Mouse (Mus musculus) kidney, postnatal 0 days (tissue): ENCODE measurements around the gene Tirap. TPM values are rescaled to one million over a fixed set of nuclear protein-coding genes. Genes with fewer than 3 reads are reported as not detected.
A peak's percentile ranks its signal among the peaks of the same experiment; 100 is the strongest.

Source experiments
- ATAC-seq: fragments of 200-750 bp; cut with Nextera tagmentation; replicated peaks from 2 replicates; pipeline ENCODE4 v1.8.0; 2017; ENCODE audit warnings: low read depth, moderate number of reproducible peaks, moderate TSS enrichment, moderate library complexity; ENCODE audit not compliant: low FRiP score
- DNase-seq: peaks from one replicate; pipeline ENCODE4 v3.0.0-alpha.2; 2016; ENCODE audit warnings: low spot score
- H3K27ac ChIP-seq: fragments of 300-500 bp; sonication (generic); 2 replicates; pipeline ENCODE4 v1.5.1; 2014; ENCODE audit warnings: mild to moderate bottlenecking
- H3K27me3 ChIP-seq: fragments of 300-500 bp; sonication (generic); 2 replicates; pipeline ENCODE4 v1.6.1; 2014; ENCODE audit warnings: low read length, mixed read lengths; ENCODE audit not compliant: insufficient read depth
- H3K36me3 ChIP-seq: fragments of 300-500 bp; sonication (generic); 2 replicates; pipeline ENCODE4 v1.6.1; 2014; ENCODE audit warnings: low read length, mixed read lengths; ENCODE audit not compliant: insufficient read depth
- H3K4me1 ChIP-seq: fragments of 300-500 bp; sonication (generic); replicated peaks from 2 replicates; pipeline ENCODE4 v1.6.1; 2014; ENCODE audit warnings: antibody characterized with exemption, low read length, mixed read lengths; ENCODE audit not compliant: insufficient read depth
- H3K4me2 ChIP-seq: fragments of 300-500 bp; sonication (generic); 2 replicates; pipeline ENCODE4 v1.6.1; 2014; ENCODE audit warnings: mild to moderate bottlenecking, low read length, moderate library complexity, mixed read lengths
- H3K4me3 ChIP-seq: fragments of 300-500 bp; sonication (generic); replicated peaks from 2 replicates; pipeline ENCODE4 v1.5.1; 2014; ENCODE audit warnings: low read depth, low read length
- H3K9ac ChIP-seq: fragments of 300-500 bp; sonication (generic); 2 replicates; pipeline ENCODE4 v1.6.1; 2014; ENCODE audit warnings: low read depth, low read length
- H3K9me3 ChIP-seq: fragments of 300-500 bp; sonication (generic); replicated peaks from 2 replicates; pipeline ENCODE4 v1.6.1; 2016; ENCODE audit warnings: low read length, inconsistent platforms, mixed read lengths
- CTCF ChIP-seq: IDR thresholded peaks from 2 replicates; pipeline ENCODE4 v1.5.1; 2016; ENCODE audit warnings: antibody characterized with exemption, low read depth, mild to moderate bottlenecking, moderate library complexity
- WGBS: fragments of 180-500 bp; shearing (Covaris S2); extraction: QIAGEN DNeasy Blood & Tissue Kit; methylation state at CpG from one replicate; pipeline ENCODE4 v1.1.7; 2014; 5-methylcytosine and 5-hydroxymethylcytosine counted together
- polyA plus RNA-seq: library from polyadenylated mRNA; unstranded; fragments of >200 nt; fragmentation: Nextera tagmentation; extraction: Ambion mirVana; gene quantifications from 2 replicates; pipeline ENCODE4 v1.2.1, GENCODE M21; 2015

Gene Tirap
- polyA plus RNA-seq, 1 experiment from 2014 or later = 7.4 TPM

GRCm38 (mm10) chr9:35204421-35204820 lies 4.3 kb upstream of the Tirap start:
- DNase-seq = no peak
- Histone ChIP-seq H3K27me3 (no peaks in the 10 kb centered on the region), H3K27ac (no peak overlapping the region), H3K4me2 (no peak overlapping the region), H3K4me1 (peaks cover 7% of the 10 kb centered on the region; the same call in 1 of the 2 replicates), H3K9ac (no peak overlapping the region), H3K9me3 (no peaks in the 10 kb centered on the region), H3K36me3 (peaks cover 41% of the 10 kb centered on the region), H3K4me3 (no peak overlapping the region)
- TF ChIP-seq CTCF = no peak
- ATAC-seq = no peak
- 96% methylated on average over 2 of the region's 2 CpGs for WGBS

DNA sequence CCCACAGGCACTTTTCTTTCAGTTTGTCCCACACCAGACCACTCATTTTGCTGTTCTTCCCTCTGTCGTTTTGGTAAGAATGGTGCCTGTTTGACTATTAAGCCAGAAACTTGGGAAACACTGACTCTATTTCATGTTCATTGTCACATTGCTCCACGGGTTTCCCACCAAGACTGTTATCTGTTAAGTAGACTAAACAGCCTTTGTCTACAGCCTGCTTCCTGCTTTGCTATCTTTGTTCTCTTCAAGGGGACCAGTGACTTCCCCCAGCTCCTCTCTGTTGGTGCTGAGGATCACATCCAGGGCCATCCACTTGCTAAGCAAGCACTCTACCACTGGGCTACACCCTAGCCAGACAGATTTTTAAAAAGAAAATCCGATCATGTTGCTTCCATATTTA lies 3.4 kb upstream of the Tirap start:
- no peak overlapping the region for H3K9ac ChIP-seq
- peaks cover 35% of the 10 kb centered on the region for H3K36me3 ChIP-seq
- H3K4me3 ChIP-seq = no peak overlapping the region
- no peak for TF ChIP-seq CTCF
- WGBS = 58% methylated on average over 3 of the region's 3 CpGs
- ATAC-seq (no peak), DNase-seq (no peak)
- H3K4me2 ChIP-seq = no peak overlapping the region
- H3K4me1 ChIP-seq = peaks cover 7% of the 10 kb centered on the region; the same call in 1 of the 2 replicates
- H3K9me3 ChIP-seq = no peaks in the 10 kb centered on the region
- H3K27ac ChIP-seq = no peak overlapping the region
- no peaks in the 10 kb centered on the region for H3K27me3 ChIP-seq

GRCm38 (mm10) chr9:35200529-35201060 lies 504 bp upstream of the Tirap start:
- H3K4me2 ChIP-seq = peak overlapping the region; percentile 56
- H3K9ac ChIP-seq = peak overlapping the region; percentile 66; the same call in 1 of the 2 replicates
- ATAC-seq (no peak), DNase-seq (no peak)
- H3K27ac ChIP-seq = no peak overlapping the region
- WGBS = 41% methylated on average over 9 of the region's 9 CpGs
- H3K36me3 ChIP-seq = peaks cover 7% of the 10 kb centered on the region
- no peaks in the 10 kb centered on the region for H3K27me3 ChIP-seq
- peaks cover 7% of the 10 kb centered on the region; the same call in 1 of the 2 replicates for H3K4me1 ChIP-seq
- H3K4me3 ChIP-seq = peak overlapping the region; percentile 65; the same call in 1 of the 2 replicates
- no peaks in the 10 kb centered on the region for H3K9me3 ChIP-seq
- TF ChIP-seq CTCF = no peak

DNA sequence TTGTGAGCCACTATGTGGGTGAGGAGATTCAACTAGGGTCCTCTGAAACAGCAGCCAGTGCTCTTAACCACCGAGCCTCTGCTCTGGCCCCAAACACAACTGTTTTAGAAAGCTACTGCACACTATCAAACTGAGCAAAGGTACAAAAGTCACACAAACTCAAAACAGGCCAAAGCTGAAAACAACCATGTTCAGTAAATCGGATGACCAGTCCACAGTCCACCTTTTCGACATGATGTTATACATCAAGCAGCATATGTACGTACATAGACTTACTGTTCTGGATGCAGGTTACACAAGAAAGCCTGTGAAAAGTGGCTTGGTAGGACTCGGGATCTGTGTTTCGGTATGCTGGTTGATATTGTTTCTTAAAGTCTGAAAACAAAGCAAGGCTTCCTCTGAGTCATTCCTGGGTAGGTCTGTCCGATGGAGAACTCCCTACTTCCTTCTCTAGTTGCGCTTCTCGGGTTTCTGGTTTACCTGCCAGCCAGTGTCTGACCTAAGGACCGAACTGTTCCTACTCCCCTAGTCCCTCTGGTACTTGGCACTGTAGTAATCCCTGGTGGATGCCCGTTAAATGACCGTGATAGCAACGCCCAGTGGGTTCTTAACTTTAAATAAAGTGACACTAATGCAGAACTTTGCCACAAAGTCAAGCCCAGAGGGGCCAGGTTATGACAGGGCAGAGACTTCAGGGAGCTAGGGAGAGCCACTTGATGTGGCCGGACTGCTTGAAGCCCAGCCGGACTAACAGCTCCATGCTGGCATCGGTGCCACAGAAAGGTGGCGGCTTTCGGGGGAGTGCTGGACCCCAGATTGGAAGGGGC lies 933 bp downstream of the Tirap start:
- Histone ChIP-seq H3K9ac (peak overlapping the region; percentile 66), H3K4me1 (peaks cover 7% of the 10 kb centered on the region; the same call in 1 of the 2 replicates), H3K36me3 (no peaks in the 10 kb centered on the region), H3K4me2 (peak overlapping the region; percentile 56), H3K27ac (peak overlapping the region; percentile 52), H3K4me3 (peak overlapping the region; percentile 65), H3K27me3 (no peaks in the 10 kb centered on the region), H3K9me3 (no peaks in the 10 kb centered on the region)
- TF ChIP-seq CTCF = no peak
- peak; percentile 29 for DNase-seq
- WGBS = 20% methylated on average over 18 of the region's 18 CpGs
- ATAC-seq = peak; percentile 71

DNA sequence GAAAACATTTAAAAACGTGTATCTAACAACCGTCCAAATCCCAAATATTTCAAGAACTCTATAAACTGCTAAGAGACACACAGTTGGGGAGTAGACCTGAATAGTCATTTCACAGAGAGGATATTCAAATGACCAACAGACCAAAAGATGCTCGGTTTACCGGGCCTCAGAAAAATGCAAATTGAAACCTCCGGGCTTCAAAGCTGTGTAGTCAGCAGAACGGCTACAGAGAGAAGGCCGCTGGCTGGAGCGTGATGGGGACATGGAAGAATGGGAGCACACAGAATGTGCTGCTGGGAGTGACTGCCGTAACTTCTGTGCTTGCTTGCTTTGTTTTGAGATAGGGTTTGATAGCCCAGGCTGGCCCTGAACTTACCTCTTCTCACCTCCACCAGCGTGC lies 1.7 kb downstream of the Tirap start:
- Histone ChIP-seq H3K27ac (no peak overlapping the region), H3K27me3 (no peaks in the 10 kb centered on the region), H3K9me3 (no peaks in the 10 kb centered on the region), H3K4me2 (no peak overlapping the region), H3K36me3 (no peaks in the 10 kb centered on the region), H3K4me1 (peaks cover 7% of the 10 kb centered on the region; the same call in 1 of the 2 replicates), H3K9ac (no peak overlapping the region), H3K4me3 (no peak overlapping the region)
- WGBS = 73% methylated on average over 10 of the region's 10 CpGs
- DNase-seq (no peak), ATAC-seq (no peak)
- no peak for TF ChIP-seq CTCF

- ATAC-seq = no peak
- Histone ChIP-seq H3K36me3 (no peaks in the 10 kb centered on the region), H3K27me3 (no peaks in the 10 kb centered on the region), H3K4me2 (no peak overlapping the region), H3K9me3 (no peaks in the 10 kb centered on the region), H3K4me1 (peaks cover 7% of the 10 kb centered on the region; the same call in 1 of the 2 replicates), H3K9ac (no peak overlapping the region), H3K4me3 (no peak overlapping the region), H3K27ac (no peak overlapping the region)
- no peak for DNase-seq
- no peak for TF ChIP-seq CTCF
- WGBS = 96% methylated on average over 3 of the region's 3 CpGs
Measured at GRCm38 (mm10) chr9:35197625-35198024, 2.5 kb downstream of the Tirap start.
